Mouse (Mus musculus) hindbrain, embryonic 12.5 days (tissue): ENCODE results near the gene Tph2. TPM values are rescaled to one million over a fixed set of nuclear protein-coding genes. Genes with fewer than 3 reads are reported as not detected.
A peak's percentile ranks its signal among the peaks of the same experiment; 100 is the strongest.

Experiments
- ATAC-seq: fragments of 200-750 bp; cut with Nextera tagmentation; 2 replicates; pipeline ENCODE4 v1.8.0; 2017; ENCODE audit warnings: moderate TSS enrichment; ENCODE audit not compliant: low FRiP score
- H3K27ac ChIP-seq: fragments of 300-500 bp; sonication (generic); 2 replicates; pipeline ENCODE4 v1.5.1; 2016; ENCODE audit warnings: mild to moderate bottlenecking
- H3K27me3 ChIP-seq: fragments of 300-500 bp; sonication (generic); 2 replicates; pipeline ENCODE4 v1.6.1; 2016; ENCODE audit warnings: mild to moderate bottlenecking
- H3K36me3 ChIP-seq: fragments of 300-500 bp; sonication (generic); 2 replicates; pipeline ENCODE4 v1.6.1; 2016; ENCODE audit warnings: mild to moderate bottlenecking
- H3K4me1 ChIP-seq: fragments of 300-500 bp; sonication (generic); 2 replicates; pipeline ENCODE4 v1.6.1; 2016
- H3K4me2 ChIP-seq: fragments of 300-500 bp; sonication (generic); replicated peaks from 2 replicates; pipeline ENCODE4 v1.6.1; 2016; ENCODE audit warnings: mild to moderate bottlenecking
- H3K4me3 ChIP-seq: fragments of 300-500 bp; sonication (generic); 2 replicates; pipeline ENCODE4 v1.5.1; 2016; ENCODE audit warnings: mild to moderate bottlenecking
- H3K9ac ChIP-seq: fragments of 300-500 bp; sonication (generic); 2 replicates; pipeline ENCODE4 v1.6.1; 2016; ENCODE audit warnings: mild to moderate bottlenecking, moderate library complexity
- H3K9me3 ChIP-seq: fragments of 300-500 bp; sonication (generic); replicated peaks from 2 replicates; pipeline ENCODE4 v1.6.1; 2016; ENCODE audit warnings: mild to moderate bottlenecking
- WGBS: fragments of 180-500 bp; shearing (Covaris S2); methylation state at CpG from one replicate; pipeline ENCODE4 v1.1.7; 2016; 5-methylcytosine and 5-hydroxymethylcytosine counted together
- polyA plus RNA-seq: library from polyadenylated mRNA; unstranded; fragments of >200 nt; fragmentation: Nextera tagmentation; extraction: Ambion mirVana; gene quantifications from 2 replicates; pipeline ENCODE4 v1.2.1, GENCODE M21; 2016

Gene Tph2
- polyA plus RNA-seq, 1 experiment from 2014 or later, result 3.8 TPM

- no peak for ATAC-seq
- no peak overlapping the region for H3K4me2 ChIP-seq
- 60% methylated on average over 12 of the region's 12 CpGs for WGBS
Measured at GRCm38 (mm10) chr10:115175591-115175991, 9.2 kb downstream of the Tph2 start.

DNA sequence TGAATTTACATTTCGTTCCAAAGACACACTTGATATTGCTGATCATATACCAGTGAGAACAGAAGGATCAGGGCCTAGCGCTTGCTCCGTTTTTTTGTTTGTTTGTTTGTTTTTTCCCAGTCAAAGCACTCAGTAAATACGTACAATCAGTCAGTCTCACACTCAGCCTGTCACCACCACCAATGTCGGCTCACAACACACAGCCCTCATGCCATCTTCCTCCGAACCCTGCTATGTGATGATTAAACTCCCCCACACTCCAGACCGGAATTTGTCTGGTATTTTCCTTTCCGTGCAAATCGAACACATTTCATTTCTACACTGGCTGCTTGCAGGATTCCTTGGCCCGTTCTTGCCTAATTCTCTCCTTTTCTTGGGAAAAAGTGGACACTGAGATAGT lies 11.5 kb downstream of the Tph2 start:
- H3K4me1 ChIP-seq, result peaks cover 8% of the 10 kb centered on the region; the same call in 1 of the 2 replicates
- H3K27ac ChIP-seq, result no peak overlapping the region
- 81% methylated on average over 10 of the region's 10 CpGs for WGBS
- no peak overlapping the region for H3K9ac ChIP-seq
- no peaks in the 10 kb centered on the region for H3K27me3 ChIP-seq
- H3K4me3 ChIP-seq, result no peak overlapping the region
- H3K36me3 ChIP-seq, result no peaks in the 10 kb centered on the region
- no peaks in the 10 kb centered on the region for H3K9me3 ChIP-seq
- ATAC-seq, result no peak
- H3K4me2 ChIP-seq, result no peak overlapping the region

More at GRCm38 (mm10) chr10:115175591-115175991, 9.2 kb downstream of the Tph2 start:
- H3K4me3 ChIP-seq, result no peak overlapping the region
- H3K9me3 ChIP-seq, result no peaks in the 10 kb centered on the region
- H3K27ac ChIP-seq, result no peak overlapping the region
- 0 out of 2 replicates have a peak, but pooled peaks cover 2% of the 10 kb centered on the region for H3K4me1 ChIP-seq
- no peaks in the 10 kb centered on the region for H3K27me3 ChIP-seq
- H3K36me3 ChIP-seq, result no peaks in the 10 kb centered on the region
- H3K9ac ChIP-seq, result no peak overlapping the region

GRCm38 (mm10) chr10:115171351-115171818 lies 13.4 kb downstream of the Tph2 start:
- peak; percentile 18; the same call in 1 of the 2 replicates for ATAC-seq

DNA sequence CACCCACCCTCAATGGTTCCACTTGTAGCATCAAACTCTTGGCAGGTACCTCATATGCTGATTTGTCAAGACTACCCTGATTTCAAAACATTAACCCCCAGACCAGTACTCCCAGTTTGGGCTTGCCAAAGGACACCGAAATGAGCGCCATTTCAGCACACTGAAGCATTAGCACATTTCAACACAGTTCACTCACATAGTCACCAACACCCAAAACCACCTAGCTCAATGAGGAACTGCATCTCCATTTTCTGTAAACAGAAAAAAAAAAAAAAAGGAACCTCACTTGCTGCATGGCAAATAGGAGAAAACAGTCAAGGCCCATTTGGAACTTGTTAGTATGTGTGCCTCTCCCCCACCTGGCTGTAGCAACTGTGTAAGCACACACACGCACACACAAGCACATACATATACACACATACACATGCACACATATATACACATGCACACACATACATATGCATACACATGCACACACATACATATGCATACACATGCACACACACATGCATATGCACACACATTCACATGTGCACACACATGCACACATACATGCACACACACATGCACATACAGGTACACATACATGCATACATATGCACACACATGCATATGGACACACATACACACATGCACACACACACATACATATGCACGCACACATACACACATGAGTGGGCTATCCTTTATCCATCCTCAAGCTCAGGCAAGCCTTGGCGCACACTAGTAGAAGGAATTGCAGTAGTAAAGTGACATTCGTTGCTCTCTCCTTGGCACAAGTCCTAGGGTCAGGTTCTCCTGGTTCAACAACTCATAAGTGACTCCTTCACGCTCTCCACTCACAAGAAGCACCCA lies 14.1 kb downstream of the Tph2 start:
- no peak for ATAC-seq
- Histone ChIP-seq H3K9me3 (no peaks in the 10 kb centered on the region), H3K27ac (no peak overlapping the region), H3K4me2 (no peak overlapping the region), H3K36me3 (no peaks in the 10 kb centered on the region), H3K4me3 (no peak overlapping the region), H3K4me1 (peaks cover 8% of the 10 kb centered on the region; the same call in 1 of the 2 replicates), H3K9ac (no peak overlapping the region), H3K27me3 (no peaks in the 10 kb centered on the region)
- WGBS, result 86% methylated on average over 7 of the region's 7 CpGs

More at GRCm38 (mm10) chr10:115171351-115171818, 13.4 kb downstream of the Tph2 start:
- no peak overlapping the region for H3K4me3 ChIP-seq
- no peak overlapping the region for H3K27ac ChIP-seq
- H3K4me2 ChIP-seq, result no peak overlapping the region
- no peaks in the 10 kb centered on the region for H3K36me3 ChIP-seq
- H3K4me1 ChIP-seq, result peaks cover 8% of the 10 kb centered on the region; the same call in 1 of the 2 replicates
- H3K9ac ChIP-seq, result no peak overlapping the region
- no peaks in the 10 kb centered on the region for H3K27me3 ChIP-seq
- 66% methylated on average over 8 of the region's 8 CpGs for WGBS
- no peaks in the 10 kb centered on the region for H3K9me3 ChIP-seq

DNA sequence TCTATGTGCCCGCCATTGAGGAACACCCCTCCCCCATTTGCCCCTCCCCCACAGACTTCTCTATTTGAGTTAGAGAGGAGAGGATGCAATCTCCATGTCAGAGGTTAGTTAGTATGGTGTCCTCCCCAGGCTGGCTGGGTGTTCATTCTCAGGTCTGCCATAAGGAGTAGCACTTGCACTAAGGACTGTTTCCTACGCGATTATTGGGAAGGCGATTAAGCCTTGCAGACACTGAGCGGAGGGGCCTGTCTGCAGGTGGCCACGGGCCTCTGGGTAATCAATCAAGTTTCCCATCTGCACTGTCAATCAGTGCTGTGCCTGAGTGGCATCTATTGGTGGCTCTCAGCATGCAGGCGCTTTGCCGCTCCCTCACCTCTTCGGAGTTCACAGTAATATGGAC lies 15.4 kb downstream of the Tph2 start:
- Histone ChIP-seq H3K9me3 (no peaks in the 10 kb centered on the region), H3K9ac (no peak overlapping the region), H3K27me3 (no peaks in the 10 kb centered on the region), H3K27ac (no peak overlapping the region), H3K36me3 (no peaks in the 10 kb centered on the region), H3K4me2 (no peak overlapping the region), H3K4me1 (peaks cover 7% of the 10 kb centered on the region; the same call in 1 of the 2 replicates), H3K4me3 (no peak overlapping the region)
- ATAC-seq, result peak; percentile 74
- WGBS, result 10% methylated on average over 9 of the region's 9 CpGs

DNA sequence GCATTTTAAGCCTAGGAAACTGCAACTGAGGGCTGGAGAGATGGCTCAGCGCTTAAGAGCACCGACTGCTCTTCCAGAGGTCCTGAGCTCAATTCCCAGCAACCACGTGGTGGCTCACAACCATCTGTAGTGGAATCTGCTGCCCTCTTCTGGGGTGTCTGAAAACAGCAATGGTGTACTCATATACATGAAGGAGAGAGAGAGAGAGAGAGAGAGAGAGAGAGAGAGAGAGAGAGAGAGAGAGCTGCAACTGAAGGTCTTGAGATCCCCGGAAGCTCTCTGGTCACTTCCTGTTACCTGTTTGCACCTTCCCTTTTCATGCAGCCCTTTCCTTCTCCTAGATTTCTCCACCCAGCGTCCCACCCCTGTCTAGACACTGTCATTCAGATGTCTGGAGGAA lies 24.5 kb downstream of the Tph2 start:
- Histone ChIP-seq H3K27me3 (peaks cover 3% of the 10 kb centered on the region; the same call in 1 of the 2 replicates), H3K9ac (no peak overlapping the region), H3K27ac (no peak overlapping the region), H3K4me2 (no peak overlapping the region), H3K4me3 (no peak overlapping the region), H3K36me3 (no peaks in the 10 kb centered on the region), H3K4me1 (peaks cover 2% of the 10 kb centered on the region; the same call in 1 of the 2 replicates), H3K9me3 (no peaks in the 10 kb centered on the region)
- WGBS, result 75% methylated on average over 5 of the region's 5 CpGs
- no peak for ATAC-seq

GRCm38 (mm10) chr10:115147308-115147707 lies 37.5 kb downstream of the Tph2 start:
- Histone ChIP-seq H3K36me3 (no peaks in the 10 kb centered on the region), H3K27ac (no peak overlapping the region), H3K4me3 (no peak overlapping the region), H3K4me1 (no peaks in the 10 kb centered on the region), H3K9ac (no peak overlapping the region), H3K27me3 (no peaks in the 10 kb centered on the region), H3K9me3 (no peaks in the 10 kb centered on the region), H3K4me2 (no peak overlapping the region)
- no peak for ATAC-seq
- WGBS, result 70% methylated on average over 5 of the region's 5 CpGs

GRCm38 (mm10) chr10:115146257-115146898 lies 38.4 kb downstream of the Tph2 start:
- WGBS, result 87% methylated on average over 8 of the region's 8 CpGs

DNA sequence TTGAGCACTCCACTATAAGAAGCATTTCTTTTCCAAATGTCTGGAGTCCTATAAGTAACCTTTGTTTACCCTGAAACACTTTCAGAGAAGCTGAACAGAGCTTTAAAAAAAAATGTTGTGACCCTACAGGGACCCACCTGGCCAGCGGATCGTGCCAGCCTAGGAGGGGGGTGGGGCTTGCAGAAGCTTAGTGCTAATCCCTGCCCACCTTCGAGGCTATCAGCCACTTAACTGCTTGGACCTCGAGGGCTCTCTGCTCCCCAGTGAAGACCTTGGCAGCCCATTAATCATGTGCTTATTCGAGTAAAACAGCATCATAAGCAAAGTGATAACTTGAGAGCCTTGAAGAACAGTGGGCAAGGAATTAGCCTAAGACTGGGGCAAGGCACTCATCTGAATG lies 40.3 kb downstream of the Tph2 start:
- Histone ChIP-seq H3K4me2 (no peak overlapping the region), H3K4me1 (no peaks in the 10 kb centered on the region), H3K4me3 (no peak overlapping the region), H3K9me3 (no peaks in the 10 kb centered on the region), H3K9ac (no peak overlapping the region), H3K27me3 (no peaks in the 10 kb centered on the region), H3K27ac (no peak overlapping the region), H3K36me3 (no peaks in the 10 kb centered on the region)
- ATAC-seq, result no peak
- WGBS, result 33% methylated on average over 5 of the region's 5 CpGs

More at GRCm38 (mm10) chr10:115146257-115146898, 38.4 kb downstream of the Tph2 start:
- H3K4me2 ChIP-seq, result no peak overlapping the region
- H3K27ac ChIP-seq, result no peak overlapping the region
- no peak for ATAC-seq
- no peaks in the 10 kb centered on the region for H3K36me3 ChIP-seq
- H3K9ac ChIP-seq, result no peak overlapping the region
- H3K4me1 ChIP-seq, result no peaks in the 10 kb centered on the region
- no peaks in the 10 kb centered on the region for H3K27me3 ChIP-seq
- no peaks in the 10 kb centered on the region for H3K9me3 ChIP-seq
- no peak overlapping the region for H3K4me3 ChIP-seq

GRCm38 (mm10) chr10:115143641-115144040 lies 41.2 kb downstream of the Tph2 start:
- no peak overlapping the region for H3K4me2 ChIP-seq
- 62% methylated on average over 6 of the region's 6 CpGs for WGBS
- H3K27me3 ChIP-seq, result no peaks in the 10 kb centered on the region
- H3K9me3 ChIP-seq, result no peaks in the 10 kb centered on the region
- H3K27ac ChIP-seq, result no peak overlapping the region
- no peak for ATAC-seq
- H3K9ac ChIP-seq, result no peak overlapping the region
- no peaks in the 10 kb centered on the region for H3K4me1 ChIP-seq
- no peak overlapping the region for H3K4me3 ChIP-seq
- H3K36me3 ChIP-seq, result no peaks in the 10 kb centered on the region

GRCm38 (mm10) chr10:115137016-115137415 lies 47.8 kb downstream of the Tph2 start:
- H3K4me2 ChIP-seq, result no peak overlapping the region
- no peak overlapping the region for H3K27ac ChIP-seq
- no peaks in the 10 kb centered on the region for H3K27me3 ChIP-seq
- no peaks in the 10 kb centered on the region for H3K9me3 ChIP-seq
- H3K9ac ChIP-seq, result no peak overlapping the region
- WGBS, result 78% methylated on average over 7 of the region's 7 CpGs
- no peak overlapping the region for H3K4me3 ChIP-seq
- no peaks in the 10 kb centered on the region for H3K4me1 ChIP-seq
- no peak for ATAC-seq
- no peaks in the 10 kb centered on the region for H3K36me3 ChIP-seq

GRCm38 (mm10) chr10:115127907-115128306 lies 56.9 kb downstream of the Tph2 start:
- Histone ChIP-seq H3K27ac (no peak overlapping the region), H3K36me3 (no peaks in the 10 kb centered on the region), H3K27me3 (no peaks in the 10 kb centered on the region), H3K4me1 (peaks cover 3% of the 10 kb centered on the region; the same call in 1 of the 2 replicates), H3K9ac (no peak overlapping the region), H3K4me3 (no peak overlapping the region), H3K9me3 (no peaks in the 10 kb centered on the region), H3K4me2 (no peak overlapping the region)
- WGBS, result 55% methylated on average over 1 of the region's 1 CpGs
- ATAC-seq, result no peak
